Mouse (Mus musculus): ENCODE measurements around the gene Dnajc25. TPM values are rescaled to one million over a fixed set of nuclear protein-coding genes. Genes with fewer than 3 reads are reported as not detected.

Gene Dnajc25
- total and polyA plus RNA-seq, 2 experiments from 2014 or later: 5.3 to 12.4 TPM

GRCm38 (mm10) chr4:59043891-59044290 is 49.0 kb downstream of the Dnajc25 start:
- Histone ChIP-seq H3K4me1 (ENCODE audit: control insufficient read depth, insufficient read depth) (no peaks in the 10 kb centered on the region), H3K36me3 (replicated peaks; ENCODE audit: control insufficient read depth, insufficient read depth, low read length) (0 out of 2 replicates have a peak, but pooled peaks cover 6% of the 10 kb centered on the region), H3K9me3 (replicated peaks; ENCODE audit: control insufficient read depth, low read length) (no peaks in the 10 kb centered on the region), H3K4me2 (ENCODE audit: low read depth, low read length) (no peak overlapping the region), H3K27me3 (ENCODE audit: control insufficient read depth, insufficient read depth, low read length) (no peaks in the 10 kb centered on the region), H3K4me3 (ENCODE audit: low read depth, low read length) (no peak overlapping the region), H3K27ac (ENCODE audit: low read depth) (no peak overlapping the region), H3K9ac (replicated peaks; ENCODE audit: low read depth, low read length) (no peak overlapping the region)
- no peak for TF ChIP-seq CTCF (IDR thresholded peaks at IDR 0.05; ENCODE audit: low read depth)
- TF ChIP-seq EP300 (IDR thresholded peaks at IDR 0.05; ENCODE audit: low read depth): no peak
- ATAC-seq (ENCODE audit: insufficient read depth, low read depth) (no peak), DNase-seq (ENCODE audit: low spot score) (no peak)
- 89% methylated on average over 6 of the region's 6 CpGs for WGBS

- DNase-seq (ENCODE audit: low spot score): no peak
- Histone ChIP-seq H3K4me3 (ENCODE audit: low read depth, low read length) (no peak overlapping the region), H3K4me2 (ENCODE audit: low read depth, low read length) (no peak overlapping the region), H3K4me1 (ENCODE audit: control insufficient read depth, insufficient read depth) (no peaks in the 10 kb centered on the region), H3K9ac (replicated peaks; ENCODE audit: low read depth, low read length) (no peak overlapping the region), H3K9me3 (replicated peaks; ENCODE audit: control insufficient read depth, low read length) (no peaks in the 10 kb centered on the region), H3K27me3 (ENCODE audit: control insufficient read depth, insufficient read depth, low read length) (no peaks in the 10 kb centered on the region), H3K27ac (ENCODE audit: low read depth) (no peak overlapping the region), H3K36me3 (replicated peaks; ENCODE audit: control insufficient read depth, insufficient read depth, low read length) (no peaks in the 10 kb centered on the region)
- WGBS: 49% methylated on average over 3 of the region's 3 CpGs
- ATAC-seq (ENCODE audit: insufficient read depth, low read depth): no peak
- no peak for TF ChIP-seq CTCF (IDR thresholded peaks at IDR 0.05; ENCODE audit: low read depth)
- TF ChIP-seq EP300 (IDR thresholded peaks at IDR 0.05; ENCODE audit: low read depth): no peak
Observed at GRCm38 (mm10) chr4:59047222-59047621, 52.4 kb downstream of the Dnajc25 start.

GRCm38 (mm10) chr4:59051081-59051480 is 56.2 kb downstream of the Dnajc25 start:
- no peak for ATAC-seq (ENCODE audit: insufficient read depth, low read depth)
- TF ChIP-seq EP300 (IDR thresholded peaks at IDR 0.05; ENCODE audit: low read depth) (no peak), CTCF (IDR thresholded peaks at IDR 0.05; ENCODE audit: low read depth) (no peak)
- H3K4me3 ChIP-seq (ENCODE audit: low read depth, low read length): no peak overlapping the region

GRCm38 (mm10) chr4:59057929-59058328 is 63.1 kb downstream of the Dnajc25 start:
- no peaks in the 10 kb centered on the region for H3K9me3 ChIP-seq (replicated peaks; ENCODE audit: control insufficient read depth, low read length)
- no peaks in the 10 kb centered on the region for H3K27me3 ChIP-seq (ENCODE audit: control insufficient read depth, insufficient read depth, low read length)
- no peaks in the 10 kb centered on the region for H3K36me3 ChIP-seq (replicated peaks; ENCODE audit: control insufficient read depth, insufficient read depth, low read length)
- H3K9ac ChIP-seq (replicated peaks; ENCODE audit: low read depth, low read length): no peak overlapping the region
- no peak overlapping the region for H3K4me2 ChIP-seq (ENCODE audit: low read depth, low read length)
- H3K4me3 ChIP-seq (ENCODE audit: low read depth, low read length): no peak overlapping the region
- no peaks in the 10 kb centered on the region for H3K4me1 ChIP-seq (ENCODE audit: control insufficient read depth, insufficient read depth)
- ATAC-seq (ENCODE audit: insufficient read depth, low read depth) (no peak), DNase-seq (ENCODE audit: low spot score) (no peak)
- TF ChIP-seq EP300 (IDR thresholded peaks at IDR 0.05; ENCODE audit: low read depth): no peak
- TF ChIP-seq CTCF (IDR thresholded peaks at IDR 0.05; ENCODE audit: low read depth): no peak
- WGBS: 80% methylated on average over 3 of the region's 3 CpGs
- no peak overlapping the region for H3K27ac ChIP-seq (ENCODE audit: low read depth)

More at GRCm38 (mm10) chr4:59051081-59051480, 56.2 kb downstream of the Dnajc25 start:
- Histone ChIP-seq H3K4me2 (ENCODE audit: low read depth, low read length) (no peak overlapping the region), H3K27me3 (ENCODE audit: control insufficient read depth, insufficient read depth, low read length) (no peaks in the 10 kb centered on the region), H3K9ac (replicated peaks; ENCODE audit: low read depth, low read length) (no peak overlapping the region), H3K36me3 (replicated peaks; ENCODE audit: control insufficient read depth, insufficient read depth, low read length) (no peaks in the 10 kb centered on the region), H3K9me3 (replicated peaks; ENCODE audit: control insufficient read depth, low read length) (no peaks in the 10 kb centered on the region), H3K4me1 (ENCODE audit: control insufficient read depth, insufficient read depth) (no peaks in the 10 kb centered on the region), H3K27ac (ENCODE audit: low read depth) (no peak overlapping the region)
- WGBS: 79% methylated on average over 1 of the region's 1 CpGs
- no peak for DNase-seq (ENCODE audit: low spot score)

GRCm38 (mm10) chr4:59062526-59062925 is 67.7 kb downstream of the Dnajc25 start:
- no peak overlapping the region for H3K9ac ChIP-seq (replicated peaks; ENCODE audit: low read depth, low read length)
- ATAC-seq (ENCODE audit: insufficient read depth, low read depth) (no peak), DNase-seq (ENCODE audit: low spot score) (no peak)
- no peaks in the 10 kb centered on the region for H3K4me1 ChIP-seq (ENCODE audit: control insufficient read depth, insufficient read depth)
- no peaks in the 10 kb centered on the region for H3K36me3 ChIP-seq (replicated peaks; ENCODE audit: control insufficient read depth, insufficient read depth, low read length)
- no peaks in the 10 kb centered on the region for H3K9me3 ChIP-seq (replicated peaks; ENCODE audit: control insufficient read depth, low read length)
- 77% methylated on average over 12 of the region's 12 CpGs for WGBS
- no peak overlapping the region for H3K4me2 ChIP-seq (ENCODE audit: low read depth, low read length)
- H3K27me3 ChIP-seq (ENCODE audit: control insufficient read depth, insufficient read depth, low read length): no peaks in the 10 kb centered on the region
- TF ChIP-seq EP300 (IDR thresholded peaks at IDR 0.05; ENCODE audit: low read depth) (no peak), CTCF (IDR thresholded peaks at IDR 0.05; ENCODE audit: low read depth) (no peak)
- no peak overlapping the region for H3K27ac ChIP-seq (ENCODE audit: low read depth)
- H3K4me3 ChIP-seq (ENCODE audit: low read depth, low read length): no peak overlapping the region

GRCm38 (mm10) chr4:59069276-59069675 is 74.4 kb downstream of the Dnajc25 start:
- Histone ChIP-seq H3K4me3 (ENCODE audit: low read depth, low read length) (no peak overlapping the region), H3K27ac (ENCODE audit: low read depth) (no peak overlapping the region), H3K9ac (replicated peaks; ENCODE audit: low read depth, low read length) (no peak overlapping the region), H3K9me3 (replicated peaks; ENCODE audit: control insufficient read depth, low read length) (no peaks in the 10 kb centered on the region), H3K27me3 (ENCODE audit: control insufficient read depth, insufficient read depth, low read length) (no peaks in the 10 kb centered on the region), H3K4me2 (ENCODE audit: low read depth, low read length) (no peak overlapping the region), H3K36me3 (replicated peaks; ENCODE audit: control insufficient read depth, insufficient read depth, low read length) (no peaks in the 10 kb centered on the region), H3K4me1 (ENCODE audit: control insufficient read depth, insufficient read depth) (no peaks in the 10 kb centered on the region)
- DNase-seq (ENCODE audit: low spot score): no peak
- TF ChIP-seq EP300 (IDR thresholded peaks at IDR 0.05; ENCODE audit: low read depth) (no peak), CTCF (IDR thresholded peaks at IDR 0.05; ENCODE audit: low read depth) (no peak)
- no peak for ATAC-seq (ENCODE audit: insufficient read depth, low read depth)
- 46% methylated on average over 3 of the region's 3 CpGs for WGBS

Other genes starting within 250 kb of the Dnajc25 start
- not detected in 2 replicates for gene Olfr267, start 207.3 kb upstream of the Dnajc25 start, total RNA-seq (2014; rRNA removed; ENCODE audit: low replicate concordance)
- 0.04 TPM in 1 of 2 replicates, not detected in the other for gene Olfr267, start 207.3 kb upstream of the Dnajc25 start, polyA plus RNA-seq (2015; fragmentation: Nextera tagmentation; extraction: Ambion mirVana)
- 38.0 and 62.9 TPM in 2 replicates for gene Ecpas, start 82.3 kb upstream of the Dnajc25 start, total RNA-seq (2014; rRNA removed; ENCODE audit: low replicate concordance)
- 21.5 and 26.7 TPM in 2 replicates for gene Ecpas, start 82.3 kb upstream of the Dnajc25 start, polyA plus RNA-seq (2015; fragmentation: Nextera tagmentation; extraction: Ambion mirVana)
- gene Zkscan16, start 51.4 kb upstream of the Dnajc25 start, total RNA-seq (2014; rRNA removed; ENCODE audit: low replicate concordance): not detected in 2 replicates
- gene Zkscan16, start 51.4 kb upstream of the Dnajc25 start, polyA plus RNA-seq (2015; fragmentation: Nextera tagmentation; extraction: Ambion mirVana): 0.05 TPM in 1 of 2 replicates, not detected in the other
- 6.5 and 8.6 TPM in 2 replicates for gene Ptgr1, start 7.9 kb upstream of the Dnajc25 start, total RNA-seq (2014; rRNA removed; ENCODE audit: low replicate concordance)
- gene Ptgr1, start 7.9 kb upstream of the Dnajc25 start, polyA plus RNA-seq (2015; fragmentation: Nextera tagmentation; extraction: Ambion mirVana): 6.9 and 8.1 TPM in 2 replicates
- not detected in 2 replicates for gene Gm20503, start 8.1 kb downstream of the Dnajc25 start, total RNA-seq (2014; rRNA removed; ENCODE audit: low replicate concordance)
- 19.8 TPM in 2 replicates for gene Gm20503, start 8.1 kb downstream of the Dnajc25 start, polyA plus RNA-seq (2015; fragmentation: Nextera tagmentation; extraction: Ambion mirVana)
- 16.7 and 34.2 TPM in 2 replicates for gene Gng10, start 40.0 kb downstream of the Dnajc25 start, total RNA-seq (2014; rRNA removed; ENCODE audit: low replicate concordance)
- 38.4 and 41.3 TPM in 2 replicates for gene Gng10, start 40.0 kb downstream of the Dnajc25 start, polyA plus RNA-seq (2015; fragmentation: Nextera tagmentation; extraction: Ambion mirVana)
- gene AI481877, start 143.9 kb downstream of the Dnajc25 start, total RNA-seq (2014; rRNA removed; ENCODE audit: low replicate concordance): not detected in 2 replicates
- not detected in 2 replicates for gene AI481877, start 143.9 kb downstream of the Dnajc25 start, polyA plus RNA-seq (2015; fragmentation: Nextera tagmentation; extraction: Ambion mirVana)
- gene Ugcg, start 194.2 kb downstream of the Dnajc25 start, total RNA-seq (2014; rRNA removed; ENCODE audit: low replicate concordance): 19.2 and 35.3 TPM in 2 replicates
- gene Ugcg, start 194.2 kb downstream of the Dnajc25 start, polyA plus RNA-seq (2015; fragmentation: Nextera tagmentation; extraction: Ambion mirVana): 6.2 TPM in 2 replicates